Mouse (Mus musculus): Measurements from ENCODE around the gene Kctd20. TPM values are rescaled to one million over a fixed set of nuclear protein-coding genes. Genes with fewer than 3 reads are reported as not detected.
"Not testable (repeated sequence)": the region's sequence is repeated elsewhere in the genome, so short reads cannot be mapped to it uniquely, and the experiment has no call there.

Kctd20 gene
- polyA plus RNA-seq, 1 experiment from 2014 or later, result 78.9 TPM

- H3K4me2 ChIP-seq, result no peak overlapping the region
- H3K9me3 ChIP-seq (replicated peaks), result no peaks in the 10 kb centered on the region
- H3K27ac ChIP-seq (replicated peaks), result no peak overlapping the region
- WGBS, result 70% methylated on average over 4 of the region's 4 CpGs
- H3K36me3 ChIP-seq, result peaks cover 68% of the 10 kb centered on the region
- no peak for ATAC-seq (ENCODE audit: low FRiP score)
- no peak overlapping the region for H3K4me3 ChIP-seq (replicated peaks)
- H3K9ac ChIP-seq (replicated peaks), result no peak overlapping the region
- no peaks in the 10 kb centered on the region for H3K4me1 ChIP-seq
- H3K27me3 ChIP-seq (replicated peaks), result no peaks in the 10 kb centered on the region
Measured at GRCm38 (mm10) chr17:28990060-28990459, 38.3 kb downstream of the Kctd20 start.

- no peak for ATAC-seq (ENCODE audit: low FRiP score)
- no peak overlapping the region for H3K4me2 ChIP-seq
- no peaks in the 10 kb centered on the region for H3K27me3 ChIP-seq (replicated peaks)
- no peak overlapping the region for H3K4me3 ChIP-seq (replicated peaks)
- H3K36me3 ChIP-seq, result peaks cover 64% of the 10 kb centered on the region
- H3K9ac ChIP-seq (replicated peaks), result no peak overlapping the region
- no peaks in the 10 kb centered on the region for H3K4me1 ChIP-seq
- H3K9me3 ChIP-seq (replicated peaks), result no peaks in the 10 kb centered on the region
- no peak overlapping the region for H3K27ac ChIP-seq (replicated peaks)
- WGBS, result 93% methylated on average over 9 of the region's 9 CpGs
Measured at GRCm38 (mm10) chr17:28991286-28991685, 39.5 kb downstream of the Kctd20 start.

- Histone ChIP-seq H3K9ac (replicated peaks) (no peak overlapping the region), H3K27ac (replicated peaks) (no peak overlapping the region), H3K4me3 (replicated peaks) (no peak overlapping the region), H3K27me3 (replicated peaks) (no peaks in the 10 kb centered on the region), H3K9me3 (replicated peaks) (no peaks in the 10 kb centered on the region), H3K36me3 (peaks cover 63% of the 10 kb centered on the region), H3K4me2 (no peak overlapping the region), H3K4me1 (no peaks in the 10 kb centered on the region)
- 36% methylated on average over 7 of the region's 7 CpGs for WGBS
- no peak for ATAC-seq (ENCODE audit: low FRiP score)
Measured at GRCm38 (mm10) chr17:28992105-28992504, 40.4 kb downstream of the Kctd20 start.

- H3K4me1 ChIP-seq; H3K9ac ChIP-seq (replicated peaks); ATAC-seq (ENCODE audit: low FRiP score); H3K4me3 ChIP-seq (replicated peaks); H3K27ac ChIP-seq (replicated peaks); H3K9me3 ChIP-seq (replicated peaks); H3K27me3 ChIP-seq (replicated peaks); H3K4me2 ChIP-seq: not testable (repeated sequence)
- WGBS, result 100% methylated on average over 1 of the region's 1 CpGs
- H3K36me3 ChIP-seq, result peaks cover 61% of the 10 kb centered on the region
Measured at GRCm38 (mm10) chr17:28993004-28993403, 41.3 kb downstream of the Kctd20 start.

GRCm38 (mm10) chr17:28994615-28995014 is 42.9 kb downstream of the Kctd20 start:
- Histone ChIP-seq H3K9ac (replicated peaks) (no peak overlapping the region), H3K36me3 (peaks cover 57% of the 10 kb centered on the region), H3K4me1 (no peaks in the 10 kb centered on the region), H3K9me3 (replicated peaks) (no peaks in the 10 kb centered on the region), H3K4me2 (no peak overlapping the region), H3K4me3 (replicated peaks) (no peak overlapping the region), H3K27ac (replicated peaks) (no peak overlapping the region), H3K27me3 (replicated peaks) (no peaks in the 10 kb centered on the region)
- no peak for ATAC-seq (ENCODE audit: low FRiP score)
- 92% methylated on average over 4 of the region's 4 CpGs for WGBS

GRCm38 (mm10) chr17:29000465-29000864 is 48.7 kb downstream of the Kctd20 start:
- Histone ChIP-seq H3K4me3 (replicated peaks) (no peak overlapping the region), H3K27me3 (replicated peaks) (no peaks in the 10 kb centered on the region), H3K9ac (replicated peaks) (no peak overlapping the region), H3K4me1 (peaks cover 10% of the 10 kb centered on the region), H3K9me3 (replicated peaks) (no peaks in the 10 kb centered on the region), H3K36me3 (peaks cover 45% of the 10 kb centered on the region), H3K27ac (replicated peaks) (no peak overlapping the region), H3K4me2 (no peak overlapping the region)
- no peak for ATAC-seq (ENCODE audit: low FRiP score)
- 89% methylated on average over 6 of the region's 6 CpGs for WGBS

GRCm38 (mm10) chr17:29003740-29004139 is 52.0 kb downstream of the Kctd20 start:
- Histone ChIP-seq H3K4me2 (no peak overlapping the region), H3K4me1 (peaks cover 30% of the 10 kb centered on the region), H3K27me3 (replicated peaks) (no peaks in the 10 kb centered on the region), H3K36me3 (peaks cover 18% of the 10 kb centered on the region), H3K9me3 (replicated peaks) (no peaks in the 10 kb centered on the region), H3K9ac (replicated peaks) (no peak overlapping the region), H3K27ac (replicated peaks) (no peak overlapping the region), H3K4me3 (replicated peaks) (no peak overlapping the region)
- ATAC-seq (ENCODE audit: low FRiP score), result no peak
- 74% methylated on average over 1 of the region's 1 CpGs for WGBS

- 82% methylated on average over 3 of the region's 3 CpGs for WGBS
- Histone ChIP-seq H3K27ac (replicated peaks) (no peak overlapping the region), H3K4me1 (peaks cover 30% of the 10 kb centered on the region), H3K9ac (replicated peaks) (no peak overlapping the region), H3K4me2 (peak overlapping the region; percentile 71), H3K36me3 (peaks cover 11% of the 10 kb centered on the region), H3K4me3 (replicated peaks) (no peak overlapping the region), H3K27me3 (replicated peaks) (no peaks in the 10 kb centered on the region), H3K9me3 (replicated peaks) (no peaks in the 10 kb centered on the region)
- no peak for ATAC-seq (ENCODE audit: low FRiP score)
Measured at GRCm38 (mm10) chr17:29005002-29005401, 53.3 kb downstream of the Kctd20 start.

- ATAC-seq (ENCODE audit: low FRiP score), result no peak
- Histone ChIP-seq H3K36me3 (no peaks in the 10 kb centered on the region), H3K4me3 (replicated peaks) (peak overlapping the region; percentile 96), H3K4me2 (peak overlapping the region; percentile 71), H3K9ac (replicated peaks) (peak overlapping the region; percentile 93), H3K27ac (replicated peaks) (peak overlapping the region; percentile 94), H3K9me3 (replicated peaks) (no peaks in the 10 kb centered on the region), H3K27me3 (replicated peaks) (no peaks in the 10 kb centered on the region), H3K4me1 (peaks cover 30% of the 10 kb centered on the region)
- WGBS, result 7% methylated on average over 7 of the region's 7 CpGs
Measured at GRCm38 (mm10) chr17:29006812-29007211, 55.1 kb downstream of the Kctd20 start.

- Histone ChIP-seq H3K36me3 (no peaks in the 10 kb centered on the region), H3K4me2 (peak overlapping the region; percentile 71), H3K27ac (replicated peaks) (peak overlapping the region; percentile 94), H3K4me1 (peaks cover 30% of the 10 kb centered on the region), H3K27me3 (replicated peaks) (no peaks in the 10 kb centered on the region), H3K4me3 (replicated peaks) (peak overlapping the region; percentile 96), H3K9ac (replicated peaks) (peak overlapping the region; percentile 93), H3K9me3 (replicated peaks) (no peaks in the 10 kb centered on the region)
- 0% methylated on average over 19 of the region's 19 CpGs for WGBS
- ATAC-seq (ENCODE audit: low FRiP score), result peak; percentile 60
Measured at GRCm38 (mm10) chr17:29007243-29007640, 55.5 kb downstream of the Kctd20 start.

- Histone ChIP-seq H3K4me3 (replicated peaks) (peak within 1 kb of the TSS; percentile 96), H3K4me1 (peaks cover 30% of the 10 kb centered on the region), H3K4me2 (peak within 1 kb of the TSS; percentile 71), H3K27me3 (replicated peaks) (no peaks in the 10 kb centered on the region), H3K9me3 (replicated peaks) (no peaks in the 10 kb centered on the region), H3K36me3 (no peaks in the 10 kb centered on the region), H3K27ac (replicated peaks) (peak within 1 kb of the TSS; percentile 94), H3K9ac (replicated peaks) (peak within 1 kb of the TSS; percentile 93)
- ATAC-seq (ENCODE audit: low FRiP score), result peak; percentile 94
- under 1% methylated on average over 64 of the region's 65 CpGs for WGBS
Measured at GRCm38 (mm10) chr17:29007641-29008325, 56.0 kb downstream of the Kctd20 start, which contains the start of gene Stk38. Gene Stk38 (minus strand): TSS chr17:29007995.

- ATAC-seq (ENCODE audit: low FRiP score), result no peak
- WGBS, result 15% methylated on average over 8 of the region's 8 CpGs
- H3K27me3 ChIP-seq (replicated peaks), result no peaks in the 10 kb centered on the region
- no peaks in the 10 kb centered on the region for H3K9me3 ChIP-seq (replicated peaks)
- H3K4me3 ChIP-seq (replicated peaks), result peak overlapping the region; percentile 96
- no peaks in the 10 kb centered on the region for H3K36me3 ChIP-seq
- H3K9ac ChIP-seq (replicated peaks), result peak overlapping the region; percentile 93
- H3K4me1 ChIP-seq, result peaks cover 30% of the 10 kb centered on the region
- H3K4me2 ChIP-seq, result peak overlapping the region; percentile 71
- H3K27ac ChIP-seq (replicated peaks), result peak overlapping the region; percentile 94
Measured at GRCm38 (mm10) chr17:29008326-29008650, 56.5 kb downstream of the Kctd20 start.
